Mouse (Mus musculus) myocyte (in vitro differentiated cells): ENCODE data around the gene Ccdc102a. TPM values are rescaled to one million over a fixed set of nuclear protein-coding genes. Genes with fewer than 3 reads are reported as not detected.
"Not testable (repeated sequence)": the region's sequence is repeated elsewhere in the genome, so short reads cannot be mapped to it uniquely, and the experiment has no call there.

Experiments used
- H3K27me3 ChIP-seq: one replicate; pipeline ENCODE4 v1.6.1; 2011; ENCODE audit not compliant: control insufficient read depth, insufficient read depth, insufficient read length
- H3K36me3 ChIP-seq: one replicate; pipeline ENCODE4 v1.6.1; 2011; ENCODE audit not compliant: control insufficient read depth, insufficient read depth
- H3K4me2 ChIP-seq: one replicate; pipeline ENCODE4 v1.6.1; 2011; ENCODE audit warnings: low read depth, control low read depth
- H3K4me3 ChIP-seq: one replicate; pipeline ENCODE4 v1.5.1; 2011; ENCODE audit warnings: mild to moderate bottlenecking, control low read depth, moderate library complexity
- H3K79me2 ChIP-seq: one replicate; pipeline ENCODE4 v1.6.1; 2011; ENCODE audit not compliant: control insufficient read depth, insufficient read depth
- H3ac ChIP-seq: one replicate; pipeline ENCODE4 v1.6.1; 2011; ENCODE audit not compliant: control insufficient read depth, insufficient read length
- CEBPB ChIP-seq: IDR thresholded peaks from 2 replicates; pipeline ENCODE4 v1.6.1; 2011; ENCODE audit warnings: mild to moderate bottlenecking, moderate library complexity; ENCODE audit not compliant: poor library complexity, insufficient read depth, severe bottlenecking
- E2F4 ChIP-seq: IDR thresholded peaks from one replicate; pipeline ENCODE4 v1.6.1; 2011; ENCODE audit warnings: mild to moderate bottlenecking, control low read depth, moderate library complexity; ENCODE audit not compliant: insufficient read depth
- MAX ChIP-seq: IDR thresholded peaks from one replicate; pipeline ENCODE4 v1.6.1; 2011; ENCODE audit warnings: low read depth, mild to moderate bottlenecking, control low read depth
- MYOD1 ChIP-seq, 3 experiments: IDR thresholded peaks; one replicate each; pipeline ENCODE4 v1.6.1; 2011; ENCODE audit warnings: control low read depth in 2 of 3, low read depth in 2 of 3, mild to moderate bottlenecking in 2 of 3, moderate library complexity in 1 of 3; ENCODE audit not compliant: insufficient read length in 2 of 3, control insufficient read depth in 1 of 3
- MYOG ChIP-seq, 3 experiments: IDR thresholded peaks; one replicate each; pipeline ENCODE4 v1.6.1; 2011; ENCODE audit warnings: control low read depth in 2 of 3, low read depth in 2 of 3, mild to moderate bottlenecking in 2 of 3; ENCODE audit not compliant: insufficient read length in 2 of 3, control insufficient read depth in 1 of 3, insufficient read depth in 1 of 3
- POLR2A ChIP-seq: IDR thresholded peaks from one replicate; pipeline ENCODE4 v1.6.1; 2011; ENCODE audit warnings: low read depth, mild to moderate bottlenecking, control low read depth, moderate library complexity; ENCODE audit not compliant: insufficient read length
- POLR2AphosphoS2 ChIP-seq: IDR thresholded peaks from one replicate; pipeline ENCODE4 v1.6.1; 2011; ENCODE audit warnings: low read depth, control low read depth; ENCODE audit not compliant: insufficient read length
- REST ChIP-seq: IDR thresholded peaks from one replicate; pipeline ENCODE4 v1.6.1; 2011; ENCODE audit warnings: mild to moderate bottlenecking, control low read depth, moderate library complexity; ENCODE audit not compliant: insufficient read depth, insufficient read length
- SRF ChIP-seq: IDR thresholded peaks from one replicate; pipeline ENCODE4 v1.6.1; 2011; ENCODE audit warnings: low read depth; ENCODE audit not compliant: control insufficient read depth, insufficient read length
- TCF3 ChIP-seq: IDR thresholded peaks from one replicate; pipeline ENCODE4 v1.6.1; 2011; ENCODE audit warnings: low read depth, control low read depth; ENCODE audit not compliant: insufficient read length
- USF1 ChIP-seq: IDR thresholded peaks from one replicate; pipeline ENCODE4 v1.6.1; 2011; ENCODE audit warnings: low read depth, mild to moderate bottlenecking, control low read depth, moderate library complexity
- polyA plus RNA-seq: library from polyadenylated mRNA; unstranded; fragments of >200 nt; fragmentation: generic; extraction: Trizol; gene quantifications from one replicate; pipeline ENCODE4 v1.2.1, GENCODE M21; 2012; ENCODE audit warnings: missing spikeins

Ccdc102a gene
- polyA plus RNA-seq, 1 experiment = 16.3 TPM

DNA sequence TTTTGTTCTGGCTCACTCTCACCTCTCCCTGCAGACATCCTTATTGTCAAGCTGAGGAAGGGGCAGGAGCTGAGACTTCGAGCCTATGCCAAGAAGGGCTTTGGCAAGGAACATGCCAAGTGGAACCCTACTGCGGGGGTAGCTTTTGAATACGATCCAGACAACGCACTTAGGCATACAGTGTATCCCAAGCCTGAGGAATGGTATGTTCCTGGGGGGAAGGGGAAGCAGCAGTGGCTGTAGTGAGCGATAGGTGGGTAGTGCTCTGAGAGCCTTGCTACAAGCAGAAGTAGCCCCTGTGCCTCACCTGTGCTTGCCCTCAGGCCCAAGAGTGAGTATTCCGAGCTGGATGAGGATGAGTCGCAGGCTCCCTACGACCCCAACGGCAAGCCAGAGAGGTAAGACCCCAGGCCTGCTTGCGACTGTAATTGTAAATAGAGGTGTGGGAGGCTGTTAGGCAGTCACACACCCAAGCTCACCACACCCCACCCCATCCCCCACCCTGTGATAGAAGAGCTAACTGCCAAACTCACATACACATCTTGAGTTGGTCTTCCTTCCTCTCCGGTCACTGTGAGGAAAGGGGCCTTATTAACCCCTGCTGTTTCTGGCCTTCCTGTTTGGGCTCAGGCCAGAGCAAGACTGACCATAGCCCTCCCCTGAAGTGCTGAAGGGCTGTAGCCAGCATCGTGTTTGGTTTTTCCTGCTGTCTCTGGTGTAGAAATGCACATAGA is 55.2 kb downstream of the Ccdc102a start:
- H3K36me3 ChIP-seq = peaks cover 13% of the 10 kb centered on the region
- no peaks in the 10 kb centered on the region for H3K27me3 ChIP-seq
- H3K4me3 ChIP-seq = no peak overlapping the region
- peaks cover 18% of the 10 kb centered on the region for H3K79me2 ChIP-seq
- no peak overlapping the region for H3K4me2 ChIP-seq
- no peak overlapping the region for H3ac ChIP-seq
- TF ChIP-seq CEBPB (no peak), MYOG (IDR thresholded peaks at IDR 0.05; ENCODE audit: control insufficient read depth in 1 of 3, insufficient read depth in 1 of 3, insufficient read length in 2 of 3, low read depth in 2 of 3) (no peak), MAX (no peak)

DNA sequence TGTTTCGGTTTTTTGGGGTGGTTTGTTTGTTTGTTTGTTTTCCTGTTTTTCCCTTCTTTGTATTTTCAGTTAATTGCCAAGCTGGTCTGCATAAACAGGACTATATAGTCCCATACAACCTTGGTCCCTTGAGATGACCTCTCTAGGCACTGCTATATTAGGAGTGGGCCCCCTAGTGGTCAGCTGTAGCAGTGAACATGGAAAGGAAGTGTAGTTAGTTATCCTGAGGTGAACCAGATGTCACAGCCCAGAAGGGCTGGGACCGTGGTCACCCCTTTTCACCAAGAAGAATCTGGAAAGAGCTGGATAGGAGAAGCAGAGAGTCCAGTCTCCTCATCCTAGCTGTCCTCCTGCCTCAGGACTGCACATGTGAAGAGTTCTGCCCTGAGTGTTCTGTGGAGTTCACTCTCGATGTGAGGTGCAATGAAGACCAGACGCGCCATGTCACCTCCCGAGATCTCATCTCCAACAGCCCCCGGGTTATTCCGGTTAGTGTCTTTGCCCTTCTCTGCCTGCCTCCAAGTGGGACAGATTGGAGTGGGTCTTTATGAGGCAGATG is 56.5 kb downstream of the Ccdc102a start:
- H3K27me3 ChIP-seq = no peaks in the 10 kb centered on the region
- no peak for TF ChIP-seq REST
- no peak for TF ChIP-seq SRF
- TF ChIP-seq TCF3 = no peak
- no peak for TF ChIP-seq MYOG (IDR thresholded peaks at IDR 0.05; ENCODE audit: control insufficient read depth in 1 of 3, insufficient read depth in 1 of 3, insufficient read length in 2 of 3, low read depth in 2 of 3)
- TF ChIP-seq CEBPB = no peak
- no peak for TF ChIP-seq MYOD1 (IDR thresholded peaks at IDR 0.05; ENCODE audit: control insufficient read depth in 1 of 3, insufficient read length in 2 of 3, low read depth in 2 of 3)
- TF ChIP-seq USF1 = no peak
- no peak for TF ChIP-seq E2F4
- TF ChIP-seq POLR2A = no peak
- no peak overlapping the region for H3ac ChIP-seq
- peaks cover 13% of the 10 kb centered on the region for H3K36me3 ChIP-seq
- H3K79me2 ChIP-seq = peaks cover 19% of the 10 kb centered on the region
- H3K4me3 ChIP-seq = no peak overlapping the region
- no peak overlapping the region for H3K4me2 ChIP-seq

DNA sequence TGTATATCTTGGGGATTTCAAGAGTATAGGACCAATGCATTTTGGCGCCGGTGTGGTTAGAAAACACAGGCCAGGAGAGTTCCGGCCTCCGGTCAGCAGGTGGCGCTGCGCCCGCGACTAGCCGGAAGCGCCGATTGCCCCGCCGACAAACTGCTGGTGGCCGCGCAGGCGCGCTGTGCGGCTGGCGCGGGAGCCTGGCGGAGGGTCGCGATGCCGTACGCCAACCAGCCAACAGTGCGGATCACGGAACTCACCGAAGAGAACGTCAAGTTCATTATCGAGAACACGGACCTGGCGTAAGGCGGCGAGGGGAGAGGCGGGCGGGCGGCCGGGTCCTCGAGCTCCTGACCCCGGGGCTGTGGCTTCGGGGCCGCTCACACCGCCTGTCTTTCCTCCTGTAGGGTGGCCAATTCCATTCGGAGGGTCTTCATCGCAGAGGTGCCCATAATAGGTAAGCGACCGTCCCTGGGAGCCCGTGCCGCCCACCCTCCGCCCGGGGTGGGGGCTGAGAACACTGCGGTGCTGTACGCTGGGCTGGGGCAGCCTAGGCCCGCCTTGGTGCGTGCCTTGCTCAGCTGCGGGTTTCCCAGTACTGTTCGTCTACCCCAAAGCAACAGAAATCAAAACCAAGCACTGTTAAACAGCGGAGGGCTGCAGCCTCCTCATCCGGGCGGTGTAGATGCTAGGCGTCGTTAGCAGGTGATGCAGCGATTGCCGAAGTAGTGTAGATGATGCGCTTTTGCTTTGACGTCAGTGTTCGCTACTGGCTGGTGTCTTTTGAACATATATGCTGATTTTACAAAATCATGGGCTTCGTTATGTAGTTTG is 60.3 kb downstream of the Ccdc102a start, which contains the start of gene Polr2c:
Gene Polr2c, plus strand, starts transcription at position 105 of the 828 bp plus-strand sequence.
- Histone ChIP-seq H3K4me2 (peak within 1 kb of the TSS; percentile 95), H3K4me3 (peak within 1 kb of the TSS; percentile 51), H3K79me2 (peaks cover 19% of the 10 kb centered on the region), H3K27me3 (no peaks in the 10 kb centered on the region), H3ac (peak within 1 kb of the TSS; percentile 68), H3K36me3 (peaks cover 3% of the 10 kb centered on the region)
- TF ChIP-seq POLR2A = peak; percentile 85
- TF ChIP-seq SRF = no peak
- no peak for TF ChIP-seq USF1
- TF ChIP-seq POLR2AphosphoS2 = peak; percentile 82

DNA sequence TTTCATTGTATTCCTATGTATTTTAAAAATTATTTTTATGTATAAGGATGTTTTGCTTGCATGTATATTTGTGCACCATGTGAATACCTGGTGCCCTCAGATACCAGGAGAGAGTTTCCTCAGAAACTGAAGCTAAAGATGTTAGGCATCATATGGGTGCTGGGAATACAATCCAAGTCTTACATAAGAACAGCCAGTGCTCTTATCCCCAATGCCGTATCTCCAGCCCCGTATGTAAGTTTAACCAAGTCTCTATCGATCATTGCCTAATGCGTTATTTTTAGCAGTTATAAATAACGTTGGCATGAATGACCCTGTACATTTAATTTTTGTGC is 60.9 kb downstream of the Ccdc102a start:
- Histone ChIP-seq H3K36me3 (peaks cover 5% of the 10 kb centered on the region), H3K27me3 (no peaks in the 10 kb centered on the region), H3K4me2 (peak overlapping the region; percentile 59), H3ac (peak overlapping the region; percentile 68), H3K79me2 (peaks cover 19% of the 10 kb centered on the region), H3K4me3 (peak overlapping the region; percentile 51)
- no peak for TF ChIP-seq SRF
- TF ChIP-seq TCF3 = no peak
- no peak for TF ChIP-seq POLR2AphosphoS2
- no peak for TF ChIP-seq CEBPB
- no peak for TF ChIP-seq MYOG (IDR thresholded peaks at IDR 0.05; ENCODE audit: control insufficient read depth in 1 of 3, insufficient read depth in 1 of 3, insufficient read length in 2 of 3, low read depth in 2 of 3)
- no peak for TF ChIP-seq USF1
- no peak for TF ChIP-seq MYOD1 (IDR thresholded peaks at IDR 0.05; ENCODE audit: control insufficient read depth in 1 of 3, insufficient read length in 2 of 3, low read depth in 2 of 3)
- no peak for TF ChIP-seq POLR2A
- TF ChIP-seq E2F4 = no peak
- TF ChIP-seq MAX = no peak

DNA sequence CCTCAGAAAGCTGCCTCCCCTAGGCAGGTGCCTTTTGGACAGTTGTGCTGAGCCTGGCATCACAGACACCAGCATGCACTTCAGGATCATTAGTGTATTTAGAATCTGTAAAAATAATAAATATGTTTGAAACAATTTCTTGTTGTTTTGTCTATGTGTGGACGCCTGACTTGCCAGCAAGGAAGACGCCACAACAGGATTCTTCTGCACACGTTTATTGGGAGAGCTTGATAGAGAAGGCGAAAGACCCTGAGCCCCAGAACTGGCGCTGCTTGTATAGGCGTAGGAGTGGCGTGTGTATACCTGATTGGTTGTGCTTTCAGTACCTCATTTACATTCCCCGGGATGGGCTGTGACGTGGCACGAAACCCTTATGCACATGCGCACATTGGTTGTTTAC is 63.1 kb downstream of the Ccdc102a start:
- not testable (repeated sequence) for H3K36me3 ChIP-seq, H3ac ChIP-seq
- peaks cover 19% of the 10 kb centered on the region for H3K79me2 ChIP-seq

More for the DNA sequence above, 63.1 kb downstream of the Ccdc102a start:
- H3K4me2 ChIP-seq, H3K4me3 ChIP-seq, H3K27me3 ChIP-seq: not testable (repeated sequence)

Other genes with a start within 250 kb of the Ccdc102a start
- 0.02 TPM for gene Pllp, start 221.8 kb downstream of the Ccdc102a start, polyA plus RNA-seq
- gene Ccl22, start 172.5 kb downstream of the Ccdc102a start, polyA plus RNA-seq = not detected
- 8.3 TPM for gene Cx3cl1, start 146.1 kb downstream of the Ccdc102a start, polyA plus RNA-seq
- gene Ccl17, start 107.6 kb downstream of the Ccdc102a start, polyA plus RNA-seq = 0.48 TPM
- gene Coq9, start 79.8 kb downstream of the Ccdc102a start, polyA plus RNA-seq = 126 TPM
- gene Ciapin1, start 79.7 kb downstream of the Ccdc102a start, polyA plus RNA-seq = 74.9 TPM
- gene Polr2c, start 60.6 kb downstream of the Ccdc102a start, polyA plus RNA-seq = 102 TPM
- gene Dok4, start 41.8 kb downstream of the Ccdc102a start, polyA plus RNA-seq = 4.4 TPM
- gene Adgrg5, start 5.6 kb upstream of the Ccdc102a start, polyA plus RNA-seq = not detected
- gene Adgrg1, start 56.7 kb upstream of the Ccdc102a start, polyA plus RNA-seq = 12.4 TPM
- 9.1 TPM for gene Adgrg3, start 99.6 kb upstream of the Ccdc102a start, polyA plus RNA-seq
- 0.02 TPM for gene Drc7, start 137.0 kb upstream of the Ccdc102a start, polyA plus RNA-seq
- 20.0 TPM for gene Katnb1, start 163.1 kb upstream of the Ccdc102a start, polyA plus RNA-seq